Mouse (Mus musculus): ENCODE data around the gene Olfr372. TPM values are rescaled to one million over a fixed set of nuclear protein-coding genes. Genes with fewer than 3 reads are reported as not detected.
"Not testable (repeated sequence)": the region's sequence is repeated elsewhere in the genome, so short reads cannot be mapped to it uniquely, and the experiment has no call there.

The Olfr372 gene
- total RNA-seq (2014; rRNA removed): not detected in 2 replicates
- polyA plus RNA-seq (2015; fragmentation: Nextera tagmentation; extraction: Ambion mirVana): not detected in 2 replicates

- not testable (repeated sequence) for H3K4me3 ChIP-seq (ENCODE audit: low read length); H3K4me1 ChIP-seq (ENCODE audit: insufficient read depth, low read length); H3K27me3 ChIP-seq (ENCODE audit: insufficient read depth, low read length); H3K36me3 ChIP-seq (ENCODE audit: insufficient read depth, low read length); ATAC-seq; H3K27ac ChIP-seq; DNase-seq (ENCODE audit: low spot score); H3K9ac ChIP-seq (replicated peaks; ENCODE audit: low read length); H3K9me3 ChIP-seq (ENCODE audit: low read length); H3K4me2 ChIP-seq (ENCODE audit: low read depth, low read length)
- 78% methylated on average over 4 of the region's 4 CpGs for WGBS
These were observed at the start of gene Olfr372 for GRCm38 (mm10) chr8:72040918-72041317. Olfr372 (plus strand) TSS chr8:72041218.

- Histone ChIP-seq H3K9ac (replicated peaks; ENCODE audit: low read length) (no peak overlapping the region), H3K36me3 (ENCODE audit: insufficient read depth, low read length) (no peaks in the 10 kb centered on the region), H3K4me2 (ENCODE audit: low read depth, low read length) (no peak overlapping the region), H3K27me3 (ENCODE audit: insufficient read depth, low read length) (no peaks in the 10 kb centered on the region), H3K9me3 (ENCODE audit: low read length) (no peaks in the 10 kb centered on the region), H3K4me1 (ENCODE audit: insufficient read depth, low read length) (no peaks in the 10 kb centered on the region), H3K4me3 (ENCODE audit: low read length) (no peak overlapping the region), H3K27ac (no peak overlapping the region)
- ATAC-seq (no peak), DNase-seq (ENCODE audit: low spot score) (no peak)
- WGBS: 89% methylated on average over 1 of the region's 1 CpGs
- no peak for TF ChIP-seq CTCF (IDR thresholded peaks at IDR 0.05; ENCODE audit: low read depth)
These were observed 41.6 kb upstream of the Olfr372 start for GRCm38 (mm10) chr8:71999434-71999833.

- DNase-seq (ENCODE audit: low spot score) (no peak), ATAC-seq (no peak)
- Histone ChIP-seq H3K27ac (no peak overlapping the region), H3K36me3 (ENCODE audit: insufficient read depth, low read length) (no peaks in the 10 kb centered on the region), H3K9me3 (ENCODE audit: low read length) (no peaks in the 10 kb centered on the region), H3K4me3 (ENCODE audit: low read length) (no peak overlapping the region), H3K4me1 (ENCODE audit: insufficient read depth, low read length) (no peaks in the 10 kb centered on the region), H3K9ac (replicated peaks; ENCODE audit: low read length) (no peak overlapping the region), H3K4me2 (ENCODE audit: low read depth, low read length) (no peak overlapping the region), H3K27me3 (ENCODE audit: insufficient read depth, low read length) (no peaks in the 10 kb centered on the region)
- TF ChIP-seq CTCF (IDR thresholded peaks at IDR 0.05; ENCODE audit: low read depth): no peak
- WGBS: 48% methylated on average over 3 of the region's 3 CpGs
These were observed 40.8 kb upstream of the Olfr372 start for GRCm38 (mm10) chr8:72000223-72000622.

- DNase-seq (ENCODE audit: low spot score): no peak
- ATAC-seq: no peak
- H3K4me2 ChIP-seq (ENCODE audit: low read depth, low read length): no peak overlapping the region
- no peak overlapping the region for H3K27ac ChIP-seq
- no peak overlapping the region for H3K4me3 ChIP-seq (ENCODE audit: low read length)
- no peak for TF ChIP-seq CTCF (IDR thresholded peaks at IDR 0.05; ENCODE audit: low read depth)
- H3K9ac ChIP-seq (replicated peaks; ENCODE audit: low read length): no peak overlapping the region
- no peaks in the 10 kb centered on the region for H3K4me1 ChIP-seq (ENCODE audit: insufficient read depth, low read length)
- no peaks in the 10 kb centered on the region for H3K9me3 ChIP-seq (ENCODE audit: low read length)
- H3K36me3 ChIP-seq (ENCODE audit: insufficient read depth, low read length): no peaks in the 10 kb centered on the region
- H3K27me3 ChIP-seq (ENCODE audit: insufficient read depth, low read length): no peaks in the 10 kb centered on the region
These were observed 38.1 kb upstream of the Olfr372 start for GRCm38 (mm10) chr8:72002942-72003341.

- Histone ChIP-seq H3K4me3 (ENCODE audit: low read length) (no peak overlapping the region), H3K27me3 (ENCODE audit: insufficient read depth, low read length) (no peaks in the 10 kb centered on the region), H3K9me3 (ENCODE audit: low read length) (no peaks in the 10 kb centered on the region), H3K9ac (replicated peaks; ENCODE audit: low read length) (no peak overlapping the region), H3K36me3 (ENCODE audit: insufficient read depth, low read length) (no peaks in the 10 kb centered on the region), H3K4me2 (ENCODE audit: low read depth, low read length) (no peak overlapping the region), H3K27ac (no peak overlapping the region), H3K4me1 (ENCODE audit: insufficient read depth, low read length) (no peaks in the 10 kb centered on the region)
- 84% methylated on average over 3 of the region's 3 CpGs for WGBS
- TF ChIP-seq CTCF (IDR thresholded peaks at IDR 0.05; ENCODE audit: low read depth): no peak
- no peak for ATAC-seq
- DNase-seq (ENCODE audit: low spot score): no peak
These were observed 35.1 kb upstream of the Olfr372 start for GRCm38 (mm10) chr8:72005912-72006311.

- H3K4me2 ChIP-seq (ENCODE audit: low read depth, low read length): no peak overlapping the region
- ATAC-seq (no peak), DNase-seq (ENCODE audit: low spot score) (no peak)
- H3K27ac ChIP-seq: no peak overlapping the region
- no peak for TF ChIP-seq CTCF (IDR thresholded peaks at IDR 0.05; ENCODE audit: low read depth)
- H3K9ac ChIP-seq (replicated peaks; ENCODE audit: low read length): no peak overlapping the region
- no peaks in the 10 kb centered on the region for H3K4me1 ChIP-seq (ENCODE audit: insufficient read depth, low read length)
- no peaks in the 10 kb centered on the region for H3K27me3 ChIP-seq (ENCODE audit: insufficient read depth, low read length)
- no peak overlapping the region for H3K4me3 ChIP-seq (ENCODE audit: low read length)
- 50% methylated on average over 1 of the region's 1 CpGs for WGBS
- H3K9me3 ChIP-seq (ENCODE audit: low read length): no peaks in the 10 kb centered on the region
- H3K36me3 ChIP-seq (ENCODE audit: insufficient read depth, low read length): no peaks in the 10 kb centered on the region
These were observed 34.3 kb upstream of the Olfr372 start for GRCm38 (mm10) chr8:72006763-72007162.

- Histone ChIP-seq H3K36me3 (ENCODE audit: insufficient read depth, low read length) (no peaks in the 10 kb centered on the region), H3K9me3 (ENCODE audit: low read length) (no peaks in the 10 kb centered on the region), H3K4me1 (ENCODE audit: insufficient read depth, low read length) (no peaks in the 10 kb centered on the region), H3K4me2 (ENCODE audit: low read depth, low read length) (no peak overlapping the region), H3K9ac (replicated peaks; ENCODE audit: low read length) (no peak overlapping the region), H3K27me3 (ENCODE audit: insufficient read depth, low read length) (no peaks in the 10 kb centered on the region), H3K27ac (no peak overlapping the region), H3K4me3 (ENCODE audit: low read length) (no peak overlapping the region)
- TF ChIP-seq CTCF (IDR thresholded peaks at IDR 0.05; ENCODE audit: low read depth): no peak
- no peak for DNase-seq (ENCODE audit: low spot score)
- no peak for ATAC-seq
- 68% methylated on average over 3 of the region's 3 CpGs for WGBS
These were observed 32.8 kb upstream of the Olfr372 start for GRCm38 (mm10) chr8:72008134-72008641.

Data from hindbrain, postnatal 0 days (tissue).